Mouse (Mus musculus): Measurements from ENCODE around the gene Syne1. TPM values are rescaled to one million over a fixed set of nuclear protein-coding genes. Genes with fewer than 3 reads are reported as not detected.

Syne1 gene
- polyA plus RNA-seq, 1 experiment from 2014 or later, result 5.8 TPM

- no peaks in the 10 kb centered on the region; the same call in 1 of the 2 replicates for H3K4me1 ChIP-seq
- no peak overlapping the region for H3K4me2 ChIP-seq (replicated peaks)
- no peak for ATAC-seq (ENCODE audit: insufficient number of reproducible peaks, insufficient read depth, low FRiP score, low TSS enrichment)
- no peak overlapping the region for H3K4me3 ChIP-seq
- no peak overlapping the region for H3K27ac ChIP-seq
- H3K27me3 ChIP-seq, result no peaks in the 10 kb centered on the region
- no peaks in the 10 kb centered on the region for H3K9me3 ChIP-seq
- no peak overlapping the region for H3K9ac ChIP-seq
- H3K36me3 ChIP-seq, result 0 out of 2 replicates have a peak, but pooled peaks cover 6% of the 10 kb centered on the region
- WGBS, result 70% methylated on average over 3 of the region's 3 CpGs
Observed at GRCm38 (mm10) chr10:5167481-5167880, 383.8 kb downstream of the Syne1 start.

GRCm38 (mm10) chr10:5165439-5165838 lies 385.8 kb downstream of the Syne1 start:
- Histone ChIP-seq H3K4me3 (no peak overlapping the region), H3K27me3 (no peaks in the 10 kb centered on the region), H3K4me1 (no peaks in the 10 kb centered on the region; the same call in 1 of the 2 replicates), H3K9ac (no peak overlapping the region), H3K9me3 (no peaks in the 10 kb centered on the region), H3K27ac (no peak overlapping the region), H3K4me2 (replicated peaks) (no peak overlapping the region), H3K36me3 (0 out of 2 replicates have a peak, but pooled peaks cover 1% of the 10 kb centered on the region)
- 81% methylated on average over 5 of the region's 5 CpGs for WGBS
- ATAC-seq (ENCODE audit: insufficient number of reproducible peaks, insufficient read depth, low FRiP score, low TSS enrichment), result no peak

- Histone ChIP-seq H3K4me3 (no peak overlapping the region), H3K4me2 (replicated peaks) (no peak overlapping the region), H3K27ac (no peak overlapping the region), H3K27me3 (no peaks in the 10 kb centered on the region), H3K9me3 (no peaks in the 10 kb centered on the region), H3K9ac (no peak overlapping the region), H3K36me3 (no peaks in the 10 kb centered on the region), H3K4me1 (no peaks in the 10 kb centered on the region; the same call in 1 of the 2 replicates)
- no peak for ATAC-seq (ENCODE audit: insufficient number of reproducible peaks, insufficient read depth, low FRiP score, low TSS enrichment)
- 61% methylated on average over 6 of the region's 6 CpGs for WGBS
Observed at GRCm38 (mm10) chr10:5163770-5164169, 387.5 kb downstream of the Syne1 start.

GRCm38 (mm10) chr10:5163286-5163685 lies 388.0 kb downstream of the Syne1 start:
- Histone ChIP-seq H3K27me3 (no peaks in the 10 kb centered on the region), H3K36me3 (no peaks in the 10 kb centered on the region), H3K4me1 (no peaks in the 10 kb centered on the region; the same call in 1 of the 2 replicates), H3K4me2 (replicated peaks) (no peak overlapping the region), H3K27ac (no peak overlapping the region), H3K4me3 (no peak overlapping the region), H3K9me3 (no peaks in the 10 kb centered on the region), H3K9ac (no peak overlapping the region)
- 71% methylated on average over 3 of the region's 3 CpGs for WGBS
- no peak for ATAC-seq (ENCODE audit: insufficient number of reproducible peaks, insufficient read depth, low FRiP score, low TSS enrichment)

GRCm38 (mm10) chr10:5161394-5161872 lies 389.8 kb downstream of the Syne1 start:
- no peaks in the 10 kb centered on the region for H3K4me1 ChIP-seq
- H3K9ac ChIP-seq, result no peak overlapping the region
- 45% methylated on average over 12 of the region's 12 CpGs for WGBS
- H3K27ac ChIP-seq, result no peak overlapping the region
- no peaks in the 10 kb centered on the region for H3K9me3 ChIP-seq
- H3K4me2 ChIP-seq (replicated peaks), result no peak overlapping the region
- H3K27me3 ChIP-seq, result no peaks in the 10 kb centered on the region
- H3K36me3 ChIP-seq, result no peaks in the 10 kb centered on the region
- no peak for ATAC-seq (ENCODE audit: insufficient number of reproducible peaks, insufficient read depth, low FRiP score, low TSS enrichment)
- H3K4me3 ChIP-seq, result no peak overlapping the region

GRCm38 (mm10) chr10:5159679-5160078 lies 391.6 kb downstream of the Syne1 start:
- Histone ChIP-seq H3K4me3 (no peak overlapping the region), H3K4me2 (replicated peaks) (no peak overlapping the region), H3K27me3 (no peaks in the 10 kb centered on the region), H3K36me3 (no peaks in the 10 kb centered on the region), H3K27ac (no peak overlapping the region), H3K9me3 (no peaks in the 10 kb centered on the region), H3K4me1 (no peaks in the 10 kb centered on the region), H3K9ac (no peak overlapping the region)
- ATAC-seq (ENCODE audit: insufficient number of reproducible peaks, insufficient read depth, low FRiP score, low TSS enrichment), result no peak
- 79% methylated on average over 8 of the region's 8 CpGs for WGBS

- no peak overlapping the region for H3K9ac ChIP-seq
- WGBS, result 89% methylated on average over 6 of the region's 6 CpGs
Observed at GRCm38 (mm10) chr10:5153047-5153446, 398.2 kb downstream of the Syne1 start.

GRCm38 (mm10) chr10:5141471-5141870 lies 409.8 kb downstream of the Syne1 start:
- Histone ChIP-seq H3K9ac (no peak overlapping the region), H3K4me3 (no peak overlapping the region), H3K27ac (no peak overlapping the region), H3K36me3 (0 out of 2 replicates have a peak, but pooled peaks cover 4% of the 10 kb centered on the region), H3K4me2 (replicated peaks) (no peak overlapping the region), H3K9me3 (no peaks in the 10 kb centered on the region), H3K4me1 (no peaks in the 10 kb centered on the region), H3K27me3 (no peaks in the 10 kb centered on the region)
- 86% methylated on average over 5 of the region's 5 CpGs for WGBS
- ATAC-seq (ENCODE audit: insufficient number of reproducible peaks, insufficient read depth, low FRiP score, low TSS enrichment), result no peak

More at GRCm38 (mm10) chr10:5153047-5153446, 398.2 kb downstream of the Syne1 start:
- ATAC-seq (ENCODE audit: insufficient number of reproducible peaks, insufficient read depth, low FRiP score, low TSS enrichment), result no peak
- Histone ChIP-seq H3K4me1 (no peaks in the 10 kb centered on the region), H3K27me3 (no peaks in the 10 kb centered on the region), H3K9me3 (no peaks in the 10 kb centered on the region), H3K27ac (no peak overlapping the region), H3K4me3 (no peak overlapping the region), H3K36me3 (0 out of 2 replicates have a peak, but pooled peaks cover 3% of the 10 kb centered on the region), H3K4me2 (replicated peaks) (no peak overlapping the region)

GRCm38 (mm10) chr10:5139932-5140264 lies 411.4 kb downstream of the Syne1 start:
- Histone ChIP-seq H3K9ac (no peak overlapping the region), H3K36me3 (0 out of 2 replicates have a peak, but pooled peaks cover 4% of the 10 kb centered on the region), H3K27me3 (no peaks in the 10 kb centered on the region), H3K4me2 (replicated peaks) (no peak overlapping the region), H3K4me1 (no peaks in the 10 kb centered on the region), H3K9me3 (no peaks in the 10 kb centered on the region), H3K27ac (no peak overlapping the region), H3K4me3 (no peak overlapping the region)
- ATAC-seq (ENCODE audit: insufficient number of reproducible peaks, insufficient read depth, low FRiP score, low TSS enrichment), result no peak
- WGBS, result 84% methylated on average over 4 of the region's 4 CpGs

- Histone ChIP-seq H3K27ac (no peak overlapping the region), H3K36me3 (0 out of 2 replicates have a peak, but pooled peaks cover 4% of the 10 kb centered on the region), H3K4me2 (replicated peaks) (no peak overlapping the region), H3K4me1 (no peaks in the 10 kb centered on the region), H3K9me3 (no peaks in the 10 kb centered on the region), H3K27me3 (no peaks in the 10 kb centered on the region), H3K9ac (no peak overlapping the region), H3K4me3 (no peak overlapping the region)
- WGBS, result 81% methylated on average over 3 of the region's 3 CpGs
- no peak for ATAC-seq (ENCODE audit: insufficient number of reproducible peaks, insufficient read depth, low FRiP score, low TSS enrichment)
Observed at GRCm38 (mm10) chr10:5139246-5139931, 411.9 kb downstream of the Syne1 start.

- H3K9ac ChIP-seq, result no peak overlapping the region
- no peaks in the 10 kb centered on the region for H3K27me3 ChIP-seq
- WGBS, result 87% methylated on average over 3 of the region's 3 CpGs
- no peak overlapping the region for H3K4me2 ChIP-seq (replicated peaks)
- no peak for ATAC-seq (ENCODE audit: insufficient number of reproducible peaks, insufficient read depth, low FRiP score, low TSS enrichment)
- no peaks in the 10 kb centered on the region for H3K4me1 ChIP-seq
- H3K36me3 ChIP-seq, result no peaks in the 10 kb centered on the region
- no peak overlapping the region for H3K27ac ChIP-seq
- no peak overlapping the region for H3K4me3 ChIP-seq
- H3K9me3 ChIP-seq, result no peaks in the 10 kb centered on the region
Observed at GRCm38 (mm10) chr10:5132050-5132449, 419.2 kb downstream of the Syne1 start.

GRCm38 (mm10) chr10:5130495-5130894 lies 420.8 kb downstream of the Syne1 start:
- H3K27ac ChIP-seq, result no peak overlapping the region
- WGBS, result 84% methylated on average over 1 of the region's 1 CpGs
- no peaks in the 10 kb centered on the region for H3K4me1 ChIP-seq
- H3K27me3 ChIP-seq, result no peaks in the 10 kb centered on the region
- H3K4me3 ChIP-seq, result no peak overlapping the region
- no peak overlapping the region for H3K9ac ChIP-seq
- H3K4me2 ChIP-seq (replicated peaks), result no peak overlapping the region
- no peaks in the 10 kb centered on the region for H3K36me3 ChIP-seq
- no peaks in the 10 kb centered on the region for H3K9me3 ChIP-seq
- no peak for ATAC-seq (ENCODE audit: insufficient number of reproducible peaks, insufficient read depth, low FRiP score, low TSS enrichment)
